Mouse (Mus musculus): ENCODE data around the gene Zbp1. TPM values are rescaled to one million over a fixed set of nuclear protein-coding genes. Genes with fewer than 3 reads are reported as not detected.

Gene Zbp1
- polyA plus RNA-seq, 1 experiment from 2014 or later: 0.32 TPM

- Histone ChIP-seq H3K4me3 (no peak overlapping the region), H3K9me3 (no peaks in the 10 kb centered on the region), H3K27ac (no peak overlapping the region), H3K27me3 (replicated peaks) (no peaks in the 10 kb centered on the region), H3K4me2 (replicated peaks) (no peak overlapping the region), H3K4me1 (no peaks in the 10 kb centered on the region), H3K36me3 (no peaks in the 10 kb centered on the region), H3K9ac (no peak overlapping the region)
- ATAC-seq (ENCODE audit: low FRiP score, low read depth): no peak
- 71% methylated on average over 4 of the region's 4 CpGs for WGBS
Measured at GRCm38 (mm10) chr2:173204671-173205070, 14.1 kb downstream of the Zbp1 start.

GRCm38 (mm10) chr2:173203726-173204125 is 15.0 kb downstream of the Zbp1 start:
- no peak overlapping the region for H3K9ac ChIP-seq
- no peak overlapping the region for H3K4me3 ChIP-seq
- no peaks in the 10 kb centered on the region for H3K27me3 ChIP-seq (replicated peaks)
- H3K4me2 ChIP-seq (replicated peaks): no peak overlapping the region
- H3K27ac ChIP-seq: no peak overlapping the region
- no peaks in the 10 kb centered on the region for H3K9me3 ChIP-seq
- WGBS: 84% methylated on average over 3 of the region's 3 CpGs
- ATAC-seq (ENCODE audit: low FRiP score, low read depth): no peak
- H3K4me1 ChIP-seq: no peaks in the 10 kb centered on the region
- no peaks in the 10 kb centered on the region for H3K36me3 ChIP-seq

GRCm38 (mm10) chr2:173202924-173203689 is 15.6 kb downstream of the Zbp1 start:
- Histone ChIP-seq H3K4me3 (no peak overlapping the region), H3K27ac (no peak overlapping the region)
- no peak for ATAC-seq (ENCODE audit: low FRiP score, low read depth)

GRCm38 (mm10) chr2:173194796-173195195 is 23.9 kb downstream of the Zbp1 start:
- Histone ChIP-seq H3K9me3 (no peaks in the 10 kb centered on the region), H3K4me3 (no peak overlapping the region), H3K27me3 (replicated peaks) (no peaks in the 10 kb centered on the region), H3K4me1 (no peaks in the 10 kb centered on the region), H3K27ac (no peak overlapping the region), H3K4me2 (replicated peaks) (no peak overlapping the region), H3K9ac (no peak overlapping the region), H3K36me3 (no peaks in the 10 kb centered on the region)
- ATAC-seq (ENCODE audit: low FRiP score, low read depth): no peak
- 88% methylated on average over 4 of the region's 4 CpGs for WGBS

More at GRCm38 (mm10) chr2:173202924-173203689, 15.6 kb downstream of the Zbp1 start:
- H3K4me2 ChIP-seq (replicated peaks): no peak overlapping the region
- no peaks in the 10 kb centered on the region for H3K27me3 ChIP-seq (replicated peaks)
- H3K9ac ChIP-seq: no peak overlapping the region
- 84% methylated on average over 19 of the region's 19 CpGs for WGBS
- H3K36me3 ChIP-seq: no peaks in the 10 kb centered on the region
- H3K9me3 ChIP-seq: no peaks in the 10 kb centered on the region
- H3K4me1 ChIP-seq: no peaks in the 10 kb centered on the region

- no peak overlapping the region for H3K9ac ChIP-seq
- H3K9me3 ChIP-seq: no peaks in the 10 kb centered on the region
- no peak for ATAC-seq (ENCODE audit: low FRiP score, low read depth)
- no peaks in the 10 kb centered on the region for H3K4me1 ChIP-seq
- 42% methylated on average over 8 of the region's 8 CpGs for WGBS
- no peaks in the 10 kb centered on the region for H3K27me3 ChIP-seq (replicated peaks)
- H3K4me2 ChIP-seq (replicated peaks): no peak overlapping the region
- no peaks in the 10 kb centered on the region for H3K36me3 ChIP-seq
- no peak overlapping the region for H3K4me3 ChIP-seq
- no peak overlapping the region for H3K27ac ChIP-seq
Measured at GRCm38 (mm10) chr2:173187182-173187855, 31.4 kb downstream of the Zbp1 start.

GRCm38 (mm10) chr2:173186047-173186943 is 32.4 kb downstream of the Zbp1 start:
- peak; percentile 73 for ATAC-seq (ENCODE audit: low FRiP score, low read depth)
- no peaks in the 10 kb centered on the region for H3K27me3 ChIP-seq (replicated peaks)
- no peak overlapping the region for H3K4me3 ChIP-seq
- no peaks in the 10 kb centered on the region for H3K9me3 ChIP-seq
- no peaks in the 10 kb centered on the region for H3K4me1 ChIP-seq
- WGBS: 36% methylated on average over 26 of the region's 26 CpGs
- H3K4me2 ChIP-seq (replicated peaks): no peak overlapping the region
- H3K27ac ChIP-seq: no peak overlapping the region
- H3K9ac ChIP-seq: no peak overlapping the region
- H3K36me3 ChIP-seq: no peaks in the 10 kb centered on the region

- Histone ChIP-seq H3K4me1 (no peaks in the 10 kb centered on the region), H3K9ac (no peak overlapping the region), H3K4me3 (no peak overlapping the region), H3K27ac (no peak overlapping the region), H3K36me3 (no peaks in the 10 kb centered on the region), H3K27me3 (replicated peaks) (no peaks in the 10 kb centered on the region; the same call in 1 of the 2 replicates), H3K4me2 (replicated peaks) (no peak overlapping the region), H3K9me3 (no peaks in the 10 kb centered on the region)
- ATAC-seq (ENCODE audit: low FRiP score, low read depth): no peak
- WGBS: 78% methylated on average over 6 of the region's 6 CpGs
Measured at GRCm38 (mm10) chr2:173185282-173185681, 33.4 kb downstream of the Zbp1 start.

GRCm38 (mm10) chr2:173184475-173185080 is 34.1 kb downstream of the Zbp1 start:
- H3K36me3 ChIP-seq: no peaks in the 10 kb centered on the region
- H3K4me1 ChIP-seq: no peaks in the 10 kb centered on the region
- H3K4me3 ChIP-seq: no peak overlapping the region
- WGBS: 62% methylated on average over 11 of the region's 11 CpGs
- H3K27ac ChIP-seq: no peak overlapping the region
- H3K9me3 ChIP-seq: no peaks in the 10 kb centered on the region
- peaks cover 2% of the 10 kb centered on the region; the same call in 1 of the 2 replicates for H3K27me3 ChIP-seq (replicated peaks)
- H3K9ac ChIP-seq: no peak overlapping the region
- no peak overlapping the region for H3K4me2 ChIP-seq (replicated peaks)
- no peak for ATAC-seq (ENCODE audit: low FRiP score, low read depth)

GRCm38 (mm10) chr2:173183836-173184460 is 34.8 kb downstream of the Zbp1 start:
- H3K36me3 ChIP-seq: no peaks in the 10 kb centered on the region
- H3K4me3 ChIP-seq: no peak overlapping the region
- no peaks in the 10 kb centered on the region for H3K4me1 ChIP-seq
- H3K9ac ChIP-seq: no peak overlapping the region
- H3K9me3 ChIP-seq: no peaks in the 10 kb centered on the region
- 0 out of 2 replicates have a peak, but pooled peaks have one; percentile 34 for ATAC-seq (ENCODE audit: low FRiP score, low read depth)
- peaks cover 2% of the 10 kb centered on the region; the same call in 1 of the 2 replicates for H3K27me3 ChIP-seq (replicated peaks)
- no peak overlapping the region for H3K27ac ChIP-seq
- WGBS: 13% methylated on average over 8 of the region's 8 CpGs
- no peak overlapping the region for H3K4me2 ChIP-seq (replicated peaks)

- Histone ChIP-seq H3K27ac (no peak overlapping the region), H3K9me3 (no peaks in the 10 kb centered on the region), H3K4me2 (replicated peaks) (no peak overlapping the region), H3K9ac (no peak overlapping the region), H3K4me1 (no peaks in the 10 kb centered on the region), H3K36me3 (no peaks in the 10 kb centered on the region), H3K4me3 (no peak overlapping the region), H3K27me3 (replicated peaks) (peaks cover 2% of the 10 kb centered on the region; the same call in 1 of the 2 replicates)
- no peak for ATAC-seq (ENCODE audit: low FRiP score, low read depth)
- WGBS: 92% methylated on average over 10 of the region's 10 CpGs
Measured at GRCm38 (mm10) chr2:173183311-173183710, 35.4 kb downstream of the Zbp1 start.

- 78% methylated on average over 7 of the region's 7 CpGs for WGBS
- ATAC-seq (ENCODE audit: low FRiP score, low read depth): no peak
- no peak overlapping the region for H3K27ac ChIP-seq
Measured at GRCm38 (mm10) chr2:173182796-173183195, 35.9 kb downstream of the Zbp1 start.

More at GRCm38 (mm10) chr2:173182796-173183195, 35.9 kb downstream of the Zbp1 start:
- Histone ChIP-seq H3K4me2 (replicated peaks) (no peak overlapping the region), H3K9ac (no peak overlapping the region), H3K4me3 (no peak overlapping the region), H3K27me3 (replicated peaks) (peaks cover 2% of the 10 kb centered on the region; the same call in 1 of the 2 replicates), H3K4me1 (no peaks in the 10 kb centered on the region), H3K9me3 (no peaks in the 10 kb centered on the region), H3K36me3 (no peaks in the 10 kb centered on the region)

All from neural tube, embryonic 12.5 days (tissue).